ENCODE assay signal across 10 mouse cellular contexts in genomic region chr5:91994546-91994945, GRCm38 (mm10). TPM values are rescaled to one million over a fixed set of nuclear protein-coding genes. Genes with fewer than 3 reads are reported as not detected.
DNase-seq lines count a peak whose midpoint lies in the region; TF ChIP-seq lines count a peak whose summit lies in the region.
"Had no signal": no experiment of that assay in that cellular context is flagged by ENCODE, and none has a peak within 500 bp of the region (broad histone marks: within the 10 kb centered on the region; RNA-seq: fewer than 3 reads in every experiment).

No protein-coding gene starts in this region.

- 0 out of 2 replicates have a peak overlapping the region, but pooled peaks have one; percentile 40 for H3K27ac ChIP-seq in layer of hippocampus, adult 2 months
- H3K27ac ChIP-seq: intestine, embryonic 15.5 days had no signal

- H3K4me3 ChIP-seq in layer of hippocampus, adult 2 months: peak overlapping the region; percentile 43
- H3K4me3 ChIP-seq: intestine, embryonic 15.5 days had no signal

- DNase-seq in layer of hippocampus, adult 11-12 months (ENCODE audit: low spot score): peak; percentile 30
- no peak for DNase-seq in layer of hippocampus, adult 9-10 months (ENCODE audit: low spot score)
- peak; percentile 30 for DNase-seq in adrenal gland, adult 2 months
- peak; percentile 29 to 35 for DNase-seq in layer of hippocampus, adult 2 months (ENCODE audit: low spot score in 2 of 2)
- DNase-seq in right cerebral cortex, postnatal 25 days: peak; percentile 53
- DNase-seq in urinary bladder, postnatal 10 days (ENCODE audit: low spot score): no peak
- DNase-seq in adipocyte (ENCODE audit: low spot score): no peak

- TF ChIP-seq CTCF in layer of hippocampus, adult 2 months (conservative IDR thresholded peaks at IDR 0.05): no peak

RNA-seq across cellular contexts. Expression of gene Odaph, which starts 7.3 kb away (rescaled TPM):
- not detected for total RNA-seq in adrenal gland, adult 2 months (2021)
- not detected in 2 replicates for polyA plus RNA-seq in adrenal gland, adult 2 months (2012; rRNA removed)
- not detected for total RNA-seq in layer of hippocampus, adult 2 months (2021)
- polyA plus RNA-seq: cortical plate, adult 2 months; intestine, embryonic 15.5 days; liver, embryonic 16.5 days had no signal

RNA-seq across cellular contexts. Expression of gene Rchy1, which starts 31.7 kb away (rescaled TPM):
- total RNA-seq in adrenal gland, adult 2 months (2021): 10 to 100 TPM; 54.2 to 61.2 TPM
- polyA plus RNA-seq in adrenal gland, adult 2 months (2012; rRNA removed): 10.8 and 11.5 TPM in 2 replicates
- total RNA-seq in layer of hippocampus, adult 2 months (2021): 10 to 100 TPM; 46.9 to 51.7 TPM

RNA-seq across cellular contexts. Expression of gene Cdkl2, which starts 49.1 kb away (rescaled TPM):
- 1 to 10 TPM; 4.9 to 6.9 TPM for total RNA-seq in adrenal gland, adult 2 months (2021)
- 0.60 and 0.62 TPM in 2 replicates for polyA plus RNA-seq in adrenal gland, adult 2 months (2012; rRNA removed)
- total RNA-seq in layer of hippocampus, adult 2 months (2021): 10 to 100 TPM; 36.2 to 38.0 TPM

Comparison
In these comparisons a context has a peak if more than half of its experiments do, and no peak if none do; other contexts are left out.
1. DNase-seq: peak in layer of hippocampus, adult 11-12 months (single experiment), adrenal gland, adult 2 months (single experiment), layer of hippocampus, adult 2 months (2 of 2) and right cerebral cortex, postnatal 25 days (single experiment); none in layer of hippocampus, adult 9-10 months (single experiment), urinary bladder, postnatal 10 days (single experiment) and adipocyte (single experiment).
2. RNA of gene Cdkl2, which starts 49.1 kb away (total RNA-seq): 36.2 to 38.0 TPM in layer of hippocampus, adult 2 months; 4.9 to 6.9 TPM in adrenal gland, adult 2 months; every median in the first group is over 4 times any median in the second.